Mouse (Mus musculus): ENCODE results near the gene Cluap1. TPM values are rescaled to one million over a fixed set of nuclear protein-coding genes. Genes with fewer than 3 reads are reported as not detected.
"Not testable (repeated sequence)": the region's sequence is repeated elsewhere in the genome, so short reads cannot be mapped to it uniquely, and the experiment has no call there.

The Cluap1 gene
- total and polyA plus RNA-seq, 3 experiments, result 28.9 to 30.7 TPM; not detected in 1

GRCm38 (mm10) chr16:3965534-3965933, 56.9 kb downstream of the Cluap1 start:
- H3K79me2 ChIP-seq (ENCODE audit: control insufficient read depth, insufficient read depth, low read length, poor library complexity), result no peaks in the 10 kb centered on the region
- H3K27me3 ChIP-seq (ENCODE audit: control insufficient read depth in 1 of 2, insufficient read depth in 2 of 2, low read length in 2 of 2), result no peaks in the 10 kb centered on the region
- H3K9ac ChIP-seq (ENCODE audit: control insufficient read depth, low read depth, low read length, poor library complexity, severe bottlenecking), result no peak overlapping the region
- H3K4me3 ChIP-seq (ENCODE audit: control insufficient read depth in 1 of 2, insufficient read depth in 1 of 2, low read depth in 2 of 2, low read length in 2 of 2), result no peak overlapping the region
- no peaks in the 10 kb centered on the region for H3K9me3 ChIP-seq (replicated peaks; ENCODE audit: insufficient read depth, low read length)
- DNase-seq (ENCODE audit: low read depth, low spot score), result no peak
- no peak overlapping the region for H3K27ac ChIP-seq (ENCODE audit: control insufficient read depth, low read depth, low read length)
- H3K4me1 ChIP-seq (ENCODE audit: control insufficient read depth in 1 of 2, insufficient read depth in 2 of 2, low read length in 2 of 2), result no peaks in the 10 kb centered on the region
- H3K36me3 ChIP-seq (ENCODE audit: control insufficient read depth in 1 of 2, insufficient read depth in 2 of 2, low read length in 2 of 2), result no peaks in the 10 kb centered on the region
- TF ChIP-seq MYC (IDR thresholded peaks at IDR 0.05; ENCODE audit: low read depth, low read length), result no peak
- TF ChIP-seq MAZ (IDR thresholded peaks at IDR 0.05; ENCODE audit: low read depth, low read length), result no peak
- no peak for TF ChIP-seq SMC3 (IDR thresholded peaks at IDR 0.05; ENCODE audit: low read depth, low read length)
- TF ChIP-seq MYB (IDR thresholded peaks at IDR 0.05; ENCODE audit: low read depth, low read length), result no peak
- no peak for TF ChIP-seq POLR2A (IDR thresholded peaks at IDR 0.05; ENCODE audit: control insufficient read depth in 1 of 2, insufficient read depth in 1 of 2, low read depth in 1 of 2, low read length in 2 of 2, poor library complexity in 1 of 2)
- TF ChIP-seq USF1 (IDR thresholded peaks at IDR 0.05; ENCODE audit: low read depth, low read length), result no peak

GRCm38 (mm10) chr16:3974456-3974855, 65.9 kb downstream of the Cluap1 start:
- not testable (repeated sequence) for H3K27ac ChIP-seq (ENCODE audit: control insufficient read depth, low read depth, low read length); H3K79me2 ChIP-seq (ENCODE audit: control insufficient read depth, insufficient read depth, low read length, poor library complexity); H3K4me3 ChIP-seq (ENCODE audit: control insufficient read depth in 1 of 2, insufficient read depth in 1 of 2, low read depth in 2 of 2, low read length in 2 of 2); H3K9ac ChIP-seq (ENCODE audit: control insufficient read depth, low read depth, low read length, poor library complexity, severe bottlenecking); DNase-seq (ENCODE audit: low read depth, low spot score); H3K9me3 ChIP-seq (replicated peaks; ENCODE audit: insufficient read depth, low read length); H3K27me3 ChIP-seq (ENCODE audit: control insufficient read depth in 1 of 2, insufficient read depth in 2 of 2, low read length in 2 of 2); H3K36me3 ChIP-seq (ENCODE audit: control insufficient read depth in 1 of 2, insufficient read depth in 2 of 2, low read length in 2 of 2); H3K4me1 ChIP-seq (ENCODE audit: control insufficient read depth in 1 of 2, insufficient read depth in 2 of 2, low read length in 2 of 2)

- Histone ChIP-seq H3K4me1 (ENCODE audit: control insufficient read depth in 1 of 2, insufficient read depth in 2 of 2, low read length in 2 of 2) (no peaks in the 10 kb centered on the region), H3K4me3 (ENCODE audit: control insufficient read depth in 1 of 2, insufficient read depth in 1 of 2, low read depth in 2 of 2, low read length in 2 of 2) (no peak overlapping the region), H3K9ac (ENCODE audit: control insufficient read depth, low read depth, low read length, poor library complexity, severe bottlenecking) (no peak overlapping the region), H3K27me3 (ENCODE audit: control insufficient read depth in 1 of 2, insufficient read depth in 2 of 2, low read length in 2 of 2) (no peaks in the 10 kb centered on the region), H3K79me2 (ENCODE audit: control insufficient read depth, insufficient read depth, low read length, poor library complexity) (no peaks in the 10 kb centered on the region), H3K9me3 (replicated peaks; ENCODE audit: insufficient read depth, low read length) (no peaks in the 10 kb centered on the region), H3K27ac (ENCODE audit: control insufficient read depth, low read depth, low read length) (no peak overlapping the region), H3K36me3 (ENCODE audit: control insufficient read depth in 1 of 2, insufficient read depth in 2 of 2, low read length in 2 of 2) (peaks cover 0 to 2% of the 10 kb centered on the region in 2 experiments; a peak in 1 of 4 replicates)
- TF ChIP-seq ELF1 (IDR thresholded peaks at IDR 0.05; ENCODE audit: low read depth, low read length), result no peak
- TF ChIP-seq ETS1 (IDR thresholded peaks at IDR 0.05; ENCODE audit: low read depth, low read length), result no peak
- TF ChIP-seq CHD2 (IDR thresholded peaks at IDR 0.05; ENCODE audit: low read length), result no peak
- TF ChIP-seq CHD1 (IDR thresholded peaks at IDR 0.05; ENCODE audit: low read depth, low read length), result no peak
- TF ChIP-seq CTCF (IDR thresholded peaks at IDR 0.05 in 2 of 3, conservative IDR thresholded peaks at IDR 0.05 in 1 of 3; ENCODE audit: control insufficient read depth in 1 of 3, insufficient read depth in 1 of 3, low read depth in 2 of 3, low read length in 3 of 3, poor library complexity in 1 of 3, severe bottlenecking in 1 of 3), result no peak
- no peak for TF ChIP-seq EP300 (IDR thresholded peaks at IDR 0.05; ENCODE audit: low read depth in 1 of 2, low read length in 2 of 2)
- TF ChIP-seq ZKSCAN1 (IDR thresholded peaks at IDR 0.05; ENCODE audit: low read depth, low read length), result no peak
- no peak for TF ChIP-seq BHLHE40 (IDR thresholded peaks at IDR 0.05; ENCODE audit: borderline replicate concordance, low read depth, low read length)
- TF ChIP-seq USF2 (IDR thresholded peaks at IDR 0.05; ENCODE audit: borderline replicate concordance in 1 of 2, insufficient read depth in 1 of 2, low read depth in 1 of 2, low read length in 2 of 2), result no peak
- no peak for DNase-seq (ENCODE audit: low read depth, low spot score)
These were observed 67.1 kb downstream of the Cluap1 start for GRCm38 (mm10) chr16:3975658-3976057.

All from MEL (cell line).